Mouse (Mus musculus) CD4-positive helper T cell, adult 2 months (primary cell): Measurements from ENCODE around the gene Sod1.

Experiments used
- DNase-seq: peaks from one replicate; pipeline ENCODE4 v3.0.0-alpha.2; 2012; ENCODE audit warnings: low read depth, missing footprints, low spot score

Gene Sod1

GRCm38 (mm10) chr16:90220026-90220891 lies at the start of gene Sod1:
Gene Sod1 (plus strand): TSS chr16:90220754.
- DNase-seq, result peak; percentile 95

GRCm38 (mm10) chr16:90171416-90171815 lies 49.1 kb upstream of the Sod1 start:
- no peak for DNase-seq

GRCm38 (mm10) chr16:90176472-90176871 lies 44.1 kb upstream of the Sod1 start:
- DNase-seq, result no peak

- DNase-seq, result peak; percentile 20
Measured at GRCm38 (mm10) chr16:90177425-90177824, 43.1 kb upstream of the Sod1 start.

GRCm38 (mm10) chr16:90178404-90178803 lies 42.1 kb upstream of the Sod1 start:
- no peak for DNase-seq

GRCm38 (mm10) chr16:90179892-90180291 lies 40.7 kb upstream of the Sod1 start:
- DNase-seq, result no peak

- no peak for DNase-seq
Measured at GRCm38 (mm10) chr16:90180975-90181374, 39.6 kb upstream of the Sod1 start.

- DNase-seq, result no peak
Measured at GRCm38 (mm10) chr16:90181673-90182072, 38.9 kb upstream of the Sod1 start.

- DNase-seq, result no peak
Measured at GRCm38 (mm10) chr16:90184135-90184534, 36.4 kb upstream of the Sod1 start.

- DNase-seq, result peak; percentile 71
Measured at GRCm38 (mm10) chr16:90185928-90186588, 34.5 kb upstream of the Sod1 start.

GRCm38 (mm10) chr16:90187453-90187852 lies 33.1 kb upstream of the Sod1 start:
- DNase-seq, result no peak

- DNase-seq, result no peak
Measured at GRCm38 (mm10) chr16:90191289-90191688, 29.3 kb upstream of the Sod1 start.

- no peak for DNase-seq
Measured at GRCm38 (mm10) chr16:90193719-90194118, 26.8 kb upstream of the Sod1 start.

- DNase-seq, result no peak
Measured at GRCm38 (mm10) chr16:90196688-90197240, 23.8 kb upstream of the Sod1 start.

- DNase-seq, result peak; percentile 86
Measured at GRCm38 (mm10) chr16:90197337-90197973, 23.1 kb upstream of the Sod1 start.

- DNase-seq, result no peak
Measured at GRCm38 (mm10) chr16:90198626-90199025, 21.9 kb upstream of the Sod1 start.

- DNase-seq, result no peak
Measured at GRCm38 (mm10) chr16:90199174-90199573, 21.4 kb upstream of the Sod1 start.

- no peak for DNase-seq
Measured at GRCm38 (mm10) chr16:90202140-90202539, 18.4 kb upstream of the Sod1 start.

GRCm38 (mm10) chr16:90203226-90203962 lies 17.2 kb upstream of the Sod1 start:
- no peak for DNase-seq

GRCm38 (mm10) chr16:90204868-90205267 lies 15.7 kb upstream of the Sod1 start:
- DNase-seq, result no peak

GRCm38 (mm10) chr16:90208996-90209395 lies 11.6 kb upstream of the Sod1 start:
- no peak for DNase-seq
